ENCODE assay signal across 8 mouse cellular contexts in genomic region chr3:86141886-86142262, GRCm38 (mm10). TPM values are rescaled to one million over a fixed set of nuclear protein-coding genes. Genes with fewer than 3 reads are reported as not detected.
DNase-seq lines count a peak whose midpoint lies in the region; ATAC-seq and TF ChIP-seq lines count a peak whose summit lies in the region.

No protein-coding gene starts in this region.

- H3K27ac ChIP-seq in thymus, adult 2 months (ENCODE audit: control insufficient read depth, insufficient read depth, low read length): no peak overlapping the region
- peak overlapping the region; percentile 91 for H3K27ac ChIP-seq in hindbrain, embryonic 13.5 days
- peak overlapping the region; percentile 83 for H3K27ac ChIP-seq in liver, embryonic 15.5 days (replicated peaks)
- H3K27ac ChIP-seq in neural tube, embryonic 15.5 days (replicated peaks): peak overlapping the region; percentile 87

- H3K4me1 ChIP-seq in thymus, adult 2 months (replicated peaks; ENCODE audit: control insufficient read depth, insufficient read depth, low read length): peaks cover 12% of the 10 kb centered on the region
- peaks cover 19% of the 10 kb centered on the region for H3K4me1 ChIP-seq in hindbrain, embryonic 13.5 days (replicated peaks)
- peaks cover 45% of the 10 kb centered on the region for H3K4me1 ChIP-seq in liver, embryonic 15.5 days (replicated peaks)
- H3K4me1 ChIP-seq in neural tube, embryonic 15.5 days: peaks cover 17% of the 10 kb centered on the region

- DNase-seq in thymus, adult 2 months: peak; percentile 25
- no peak for DNase-seq in thymus, postnatal 14 days
- peak; percentile 47 for DNase-seq in embryo, embryonic 9.5 days (ENCODE audit: extremely low spot score)
- DNase-seq in frontal cortex, postnatal 25 days (ENCODE audit: low spot score in 2 of 2): no peak
- DNase-seq in thymus, postnatal 10 days (ENCODE audit: low spot score in 2 of 2): no peak

- no peaks in the 10 kb centered on the region for H3K9me3 ChIP-seq in hindbrain, embryonic 13.5 days
- H3K9me3 ChIP-seq in liver, embryonic 15.5 days (replicated peaks): no peaks in the 10 kb centered on the region
- no peaks in the 10 kb centered on the region for H3K9me3 ChIP-seq in neural tube, embryonic 15.5 days (replicated peaks)

- TF ChIP-seq POLR2A in thymus, adult 2 months (IDR thresholded peaks at IDR 0.05; ENCODE audit: control insufficient read depth, extremely low read depth, insufficient read depth, low read length, poor library complexity): no peak

- peak overlapping the region; percentile 100 for H3K9ac ChIP-seq in hindbrain, embryonic 13.5 days
- peak overlapping the region; percentile 81 for H3K9ac ChIP-seq in liver, embryonic 15.5 days
- peak overlapping the region; percentile 95 for H3K9ac ChIP-seq in neural tube, embryonic 15.5 days (replicated peaks)

- no peaks in the 10 kb centered on the region for H3K27me3 ChIP-seq in thymus, adult 2 months (ENCODE audit: control insufficient read depth, insufficient read depth, low read length)
- H3K27me3 ChIP-seq in hindbrain, embryonic 13.5 days: no peaks in the 10 kb centered on the region
- H3K27me3 ChIP-seq in liver, embryonic 15.5 days: no peaks in the 10 kb centered on the region
- no peaks in the 10 kb centered on the region for H3K27me3 ChIP-seq in neural tube, embryonic 15.5 days (replicated peaks)

- WGBS in thymus, adult 2 months: under 1% methylated on average over 18 of the region's 18 CpGs
- 0% methylated on average over 18 of the region's 18 CpGs for WGBS in hindbrain, embryonic 13.5 days
- under 1% methylated on average over 18 of the region's 18 CpGs for WGBS in liver, embryonic 15.5 days (ENCODE audit: insufficient replicate concordance)
- WGBS in neural tube, embryonic 15.5 days: under 1% methylated on average over 18 of the region's 18 CpGs

- peak; percentile 50; the same call in 1 of the 2 replicates for ATAC-seq in hindbrain, embryonic 13.5 days (ENCODE audit: low FRiP score)
- ATAC-seq in liver, embryonic 15.5 days (ENCODE audit: insufficient read depth): peak; percentile 10
- peak; percentile 43 for ATAC-seq in neural tube, embryonic 15.5 days (ENCODE audit: low FRiP score)

- TF ChIP-seq CTCF in thymus, adult 2 months (IDR thresholded peaks at IDR 0.05; ENCODE audit: borderline replicate concordance, control insufficient read depth, extremely low read depth, insufficient read depth, low read length, poor library complexity): no peak

- peak overlapping the region; percentile 82 for H3K4me2 ChIP-seq in hindbrain, embryonic 13.5 days
- H3K4me2 ChIP-seq in liver, embryonic 15.5 days: peak overlapping the region; percentile 85
- peak overlapping the region; percentile 62 for H3K4me2 ChIP-seq in neural tube, embryonic 15.5 days

- peak overlapping the region; percentile 90 for H3K4me3 ChIP-seq in thymus, adult 2 months (ENCODE audit: control insufficient read depth, insufficient read depth, low read length)
- H3K4me3 ChIP-seq in hindbrain, embryonic 13.5 days: peak overlapping the region; percentile 96
- H3K4me3 ChIP-seq in liver, embryonic 15.5 days (replicated peaks): peak overlapping the region; percentile 93
- H3K4me3 ChIP-seq in neural tube, embryonic 15.5 days (replicated peaks): peak overlapping the region; percentile 79

- H3K36me3 ChIP-seq in thymus, adult 2 months (ENCODE audit: control insufficient read depth, insufficient read depth, low read length): peaks cover 38% of the 10 kb centered on the region
- peaks cover 40% of the 10 kb centered on the region for H3K36me3 ChIP-seq in hindbrain, embryonic 13.5 days
- peaks cover 47% of the 10 kb centered on the region for H3K36me3 ChIP-seq in liver, embryonic 15.5 days (replicated peaks)
- peaks cover 35% of the 10 kb centered on the region for H3K36me3 ChIP-seq in neural tube, embryonic 15.5 days

RNA-seq across cellular contexts. Expression of gene Rps3a1, which starts 0.6 kb away (rescaled TPM):
- polyA plus RNA-seq in thymus, adult 2 months (2012; rRNA removed): 338 and 396 TPM in 2 replicates
- polyA plus RNA-seq in hindbrain, embryonic 13.5 days (2015; fragmentation: Nextera tagmentation; extraction: Ambion mirVana): 711 and 729 TPM in 2 replicates
- polyA plus RNA-seq in liver, embryonic 15.5 days (2015; fragmentation: Nextera tagmentation; extraction: Ambion mirVana): 585 and 685 TPM in 2 replicates
- 534 and 720 TPM in 2 replicates for polyA plus RNA-seq in neural tube, embryonic 15.5 days (2015; fragmentation: Nextera tagmentation; extraction: Ambion mirVana)

Comparison
In these comparisons a context has a peak if more than half of its experiments do, and no peak if none do; other contexts are left out.
1. DNase-seq: peak in thymus, adult 2 months (single experiment) and embryo, embryonic 9.5 days (single experiment); none in thymus, postnatal 14 days (single experiment), frontal cortex, postnatal 25 days (0 of 2) and thymus, postnatal 10 days (0 of 2).
2. Peak in every context shown above with its lines, with median percentiles within 50 percentile points of each other: H3K4me3 ChIP-seq, ATAC-seq, H3K4me2 ChIP-seq and H3K9ac ChIP-seq.